Mouse (Mus musculus): ENCODE measurements around the gene Gnb1l. TPM values are rescaled to one million over a fixed set of nuclear protein-coding genes. Genes with fewer than 3 reads are reported as not detected.

Gnb1l gene
- total and polyA plus RNA-seq, 2 experiments from 2014 or later = 12.3 to 16.9 TPM

DNA sequence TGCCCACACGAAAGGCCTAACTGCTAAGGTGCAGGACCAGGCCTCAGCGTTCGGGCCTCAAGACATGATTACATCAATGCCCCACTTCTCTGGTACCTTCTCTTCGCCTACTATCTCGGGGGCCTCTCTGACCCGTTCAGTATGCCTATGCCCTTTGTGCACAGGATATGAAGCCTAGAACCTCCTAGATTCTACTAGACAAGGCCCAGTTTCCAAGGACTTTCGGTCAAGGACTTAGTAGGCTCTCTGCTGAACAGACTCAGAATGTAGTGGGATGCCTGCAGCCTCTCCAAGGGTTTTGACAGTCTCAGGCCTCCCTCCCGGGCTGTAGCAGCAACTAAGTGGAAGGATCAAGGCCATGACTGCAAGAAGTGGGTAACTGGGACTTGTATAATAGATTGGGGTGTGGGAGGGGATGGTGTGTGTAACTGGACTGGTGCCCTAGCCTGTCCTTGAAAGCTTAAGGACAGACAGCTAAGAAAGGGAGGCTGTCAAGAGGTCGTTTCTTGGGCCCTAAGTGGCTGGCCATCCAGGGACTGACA is 90.6 kb downstream of the Gnb1l start:
- no peak for ATAC-seq
- TF ChIP-seq CTCF (IDR thresholded peaks at IDR 0.05; ENCODE audit: low read depth) = no peak
- Histone ChIP-seq H3K36me3 (ENCODE audit: insufficient read depth) (no peaks in the 10 kb centered on the region), H3K9ac (no peak overlapping the region), H3K27me3 (ENCODE audit: insufficient read depth, low read length) (peaks cover 84% of the 10 kb centered on the region), H3K4me2 (ENCODE audit: low read depth) (no peak overlapping the region), H3K4me1 (ENCODE audit: insufficient read depth) (peaks cover 5% of the 10 kb centered on the region; the same call in 1 of the 2 replicates), H3K4me3 (ENCODE audit: low read depth, low read length) (no peak overlapping the region), H3K27ac (ENCODE audit: low read depth, low read length) (no peak overlapping the region), H3K9me3 (ENCODE audit: low read length) (no peaks in the 10 kb centered on the region)
- WGBS = 18% methylated on average over 9 of the region's 9 CpGs
- no peak for DNase-seq

DNA sequence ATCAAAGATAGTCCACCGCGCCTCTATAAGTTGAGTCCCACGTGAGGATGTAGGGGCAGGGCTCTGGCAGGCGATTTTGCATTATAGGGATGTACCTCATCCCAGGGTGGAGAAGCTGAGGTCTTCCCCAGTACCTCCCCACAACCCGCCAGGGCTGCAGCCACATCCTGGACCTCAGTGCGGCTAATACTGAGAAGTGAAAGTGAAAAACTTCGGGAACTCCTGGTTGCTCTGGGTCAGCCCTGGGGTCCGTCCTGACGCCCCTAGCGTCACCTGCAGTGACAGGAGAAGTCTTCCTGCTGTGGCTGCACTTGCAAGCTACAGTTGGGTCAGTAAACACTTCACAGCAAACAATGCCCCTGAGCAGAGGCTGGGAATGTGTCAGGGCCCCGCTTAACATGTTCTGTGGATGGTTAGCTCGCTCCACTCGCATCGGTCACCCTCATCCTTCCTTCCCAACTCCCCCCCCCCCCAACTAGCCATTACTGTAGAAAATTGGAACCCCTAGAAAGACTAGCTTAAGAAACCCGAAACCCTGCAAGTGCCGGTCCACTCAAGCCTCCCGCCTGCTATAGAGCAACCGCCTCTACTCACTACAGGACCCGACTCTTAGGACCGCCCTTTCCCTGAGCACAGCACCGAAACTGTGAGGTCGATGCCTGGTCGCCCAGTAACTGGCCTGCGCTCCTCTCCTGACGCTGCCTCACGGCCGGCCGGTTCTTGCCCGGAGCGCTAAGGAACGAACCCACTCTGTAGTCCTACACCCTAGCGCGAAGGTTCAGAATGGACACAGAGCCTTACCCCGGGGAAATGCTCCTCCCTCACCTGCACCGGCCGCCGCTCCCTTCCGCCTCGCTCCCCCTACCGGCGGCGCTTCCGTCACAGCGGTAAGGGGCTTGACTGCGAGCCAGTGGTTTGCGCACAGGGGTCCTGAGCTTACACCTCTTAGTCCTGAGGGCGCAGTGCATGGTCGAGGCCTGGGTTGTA is 91.6 kb downstream of the Gnb1l start, which contains the start of gene Tbx1:
TSS of gene Tbx1 (minus strand) at position 868 of the 987 bp plus-strand sequence.
- Histone ChIP-seq H3K9me3 (ENCODE audit: low read length) (no peaks in the 10 kb centered on the region), H3K9ac (no peak within 1 kb of the TSS), H3K4me2 (ENCODE audit: low read depth) (peak within 1 kb of the TSS; percentile 36), H3K27ac (ENCODE audit: low read depth, low read length) (no peak within 1 kb of the TSS), H3K4me1 (ENCODE audit: insufficient read depth) (peaks cover 5% of the 10 kb centered on the region; the same call in 1 of the 2 replicates), H3K27me3 (ENCODE audit: insufficient read depth, low read length) (peaks cover 74% of the 10 kb centered on the region), H3K4me3 (ENCODE audit: low read depth, low read length) (peak within 1 kb of the TSS; percentile 12), H3K36me3 (ENCODE audit: insufficient read depth) (no peaks in the 10 kb centered on the region)
- WGBS = 4% methylated on average over 48 of the region's 48 CpGs
- DNase-seq (no peak), ATAC-seq (no peak)
- peak; percentile 52 for TF ChIP-seq CTCF (IDR thresholded peaks at IDR 0.05; ENCODE audit: low read depth)

DNA sequence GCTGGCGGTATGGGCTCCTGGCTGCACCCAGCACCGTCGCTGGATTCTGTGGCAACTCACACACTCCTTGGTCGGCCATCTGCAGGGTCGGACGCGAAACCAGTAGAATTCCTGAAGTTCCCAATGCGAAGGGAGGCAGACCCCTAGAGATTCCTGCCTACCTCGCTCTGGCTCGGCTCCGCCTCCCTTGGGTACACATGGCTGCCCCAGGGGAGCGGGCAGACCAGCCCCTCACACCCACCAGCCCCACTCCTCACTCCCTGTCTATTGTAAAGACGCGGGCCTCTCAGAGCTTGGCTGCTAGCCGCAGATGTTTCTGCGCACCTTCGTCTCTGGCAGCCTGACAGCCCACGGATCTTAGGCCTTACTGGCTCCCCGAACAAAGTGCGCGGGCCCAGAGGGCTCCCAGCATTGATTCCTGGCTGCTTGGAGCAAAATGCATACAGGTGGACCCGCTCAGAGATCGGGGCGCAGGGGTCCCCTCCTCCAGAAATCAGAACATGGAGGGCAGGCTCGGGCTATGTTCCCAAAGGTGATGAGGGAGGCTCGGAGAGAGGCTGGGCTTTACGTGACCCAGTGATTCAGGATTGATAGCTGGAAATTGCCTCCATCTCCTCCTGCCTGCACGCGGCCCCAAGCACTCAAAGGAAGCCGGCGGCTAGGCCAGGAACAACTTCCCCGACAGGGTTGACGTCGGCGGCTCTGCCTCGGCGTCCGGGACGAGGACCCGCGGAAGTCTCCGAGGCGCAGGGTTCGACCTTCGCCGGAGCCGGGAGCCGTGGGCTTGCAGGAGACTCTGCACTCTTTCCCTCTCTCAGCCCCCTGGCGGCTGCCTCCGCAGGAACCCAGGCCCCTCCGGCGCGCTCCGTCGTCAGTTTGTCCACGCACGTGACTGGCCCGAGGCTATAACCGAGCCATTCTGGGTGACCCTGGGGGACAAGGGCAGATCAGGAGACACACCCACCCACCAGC is 92.8 kb downstream of the Gnb1l start:
- peak; percentile 35; the same call in 1 of the 2 replicates for ATAC-seq
- peak overlapping the region; percentile 6 for H3K4me3 ChIP-seq (ENCODE audit: low read depth, low read length)
- TF ChIP-seq CTCF (IDR thresholded peaks at IDR 0.05; ENCODE audit: low read depth) = peak; percentile 55
- no peak for DNase-seq
- H3K4me2 ChIP-seq (ENCODE audit: low read depth) = peak overlapping the region; percentile 36
- H3K27me3 ChIP-seq (ENCODE audit: insufficient read depth, low read length) = peaks cover 62% of the 10 kb centered on the region
- peaks cover 3% of the 10 kb centered on the region; the same call in 1 of the 2 replicates for H3K4me1 ChIP-seq (ENCODE audit: insufficient read depth)
- H3K9ac ChIP-seq = no peak overlapping the region
- WGBS = 5% methylated on average over 59 of the region's 59 CpGs
- H3K27ac ChIP-seq (ENCODE audit: low read depth, low read length) = no peak overlapping the region
- no peaks in the 10 kb centered on the region for H3K9me3 ChIP-seq (ENCODE audit: low read length)
- H3K36me3 ChIP-seq (ENCODE audit: insufficient read depth) = no peaks in the 10 kb centered on the region

DNA sequence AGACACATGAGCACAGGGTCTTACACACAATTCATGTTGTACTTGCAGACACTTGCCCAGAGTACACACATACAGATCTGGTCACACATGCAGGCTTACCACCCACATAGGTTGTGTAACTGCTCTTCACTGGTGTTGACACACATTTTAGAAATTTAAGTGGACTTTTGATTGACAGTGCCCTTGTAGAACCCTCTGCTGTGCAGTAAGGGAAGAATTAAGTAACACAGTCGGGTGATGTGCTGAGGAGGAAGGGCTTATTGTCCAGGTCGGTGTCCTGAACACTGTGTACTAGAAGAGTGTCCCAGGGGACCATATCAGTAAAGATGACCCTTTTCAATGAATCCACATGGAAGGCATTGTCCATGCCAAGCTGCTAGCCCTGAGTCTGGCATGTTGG is 95.4 kb downstream of the Gnb1l start:
- Histone ChIP-seq H3K36me3 (ENCODE audit: insufficient read depth) (no peaks in the 10 kb centered on the region), H3K9ac (no peak overlapping the region), H3K27ac (ENCODE audit: low read depth, low read length) (no peak overlapping the region), H3K4me3 (ENCODE audit: low read depth, low read length) (no peak overlapping the region), H3K27me3 (ENCODE audit: insufficient read depth, low read length) (peaks cover 39% of the 10 kb centered on the region), H3K9me3 (ENCODE audit: low read length) (no peaks in the 10 kb centered on the region), H3K4me2 (ENCODE audit: low read depth) (no peak overlapping the region), H3K4me1 (ENCODE audit: insufficient read depth) (no peaks in the 10 kb centered on the region)
- ATAC-seq = no peak
- 74% methylated on average over 2 of the region's 2 CpGs for WGBS
- DNase-seq = no peak
- no peak for TF ChIP-seq CTCF (IDR thresholded peaks at IDR 0.05; ENCODE audit: low read depth)

- DNase-seq = no peak
- Histone ChIP-seq H3K27me3 (ENCODE audit: insufficient read depth, low read length) (peaks cover 16% of the 10 kb centered on the region), H3K4me2 (ENCODE audit: low read depth) (no peak overlapping the region), H3K9me3 (ENCODE audit: low read length) (no peaks in the 10 kb centered on the region), H3K4me3 (ENCODE audit: low read depth, low read length) (no peak overlapping the region), H3K4me1 (ENCODE audit: insufficient read depth) (no peaks in the 10 kb centered on the region), H3K36me3 (ENCODE audit: insufficient read depth) (no peaks in the 10 kb centered on the region), H3K27ac (ENCODE audit: low read depth, low read length) (no peak overlapping the region), H3K9ac (no peak overlapping the region)
- ATAC-seq = no peak
- 46% methylated on average over 5 of the region's 5 CpGs for WGBS
- no peak for TF ChIP-seq CTCF (IDR thresholded peaks at IDR 0.05; ENCODE audit: low read depth)
Measured at GRCm38 (mm10) chr16:18596255-18596654, 97.7 kb downstream of the Gnb1l start.

GRCm38 (mm10) chr16:18598006-18598405 is 99.5 kb downstream of the Gnb1l start:
- Histone ChIP-seq H3K4me1 (ENCODE audit: insufficient read depth) (no peaks in the 10 kb centered on the region), H3K4me2 (ENCODE audit: low read depth) (no peak overlapping the region), H3K9me3 (ENCODE audit: low read length) (no peaks in the 10 kb centered on the region), H3K27ac (ENCODE audit: low read depth, low read length) (no peak overlapping the region), H3K4me3 (ENCODE audit: low read depth, low read length) (no peak overlapping the region), H3K27me3 (ENCODE audit: insufficient read depth, low read length) (peaks cover 4% of the 10 kb centered on the region; the same call in 1 of the 2 replicates), H3K9ac (no peak overlapping the region), H3K36me3 (ENCODE audit: insufficient read depth) (no peaks in the 10 kb centered on the region)
- TF ChIP-seq CTCF (IDR thresholded peaks at IDR 0.05; ENCODE audit: low read depth) = no peak
- ATAC-seq = no peak
- 92% methylated on average over 3 of the region's 3 CpGs for WGBS
- no peak for DNase-seq

Data from forebrain, postnatal 0 days (tissue).